Mouse (Mus musculus): ENCODE data around the gene Arhgef39. TPM values are rescaled to one million over a fixed set of nuclear protein-coding genes. Genes with fewer than 3 reads are reported as not detected.
A peak's percentile ranks its signal among the peaks of the same experiment; 100 is the strongest.

Gene Arhgef39
- polyA plus RNA-seq, 1 experiment from 2014 or later, result 46.1 TPM

DNA sequence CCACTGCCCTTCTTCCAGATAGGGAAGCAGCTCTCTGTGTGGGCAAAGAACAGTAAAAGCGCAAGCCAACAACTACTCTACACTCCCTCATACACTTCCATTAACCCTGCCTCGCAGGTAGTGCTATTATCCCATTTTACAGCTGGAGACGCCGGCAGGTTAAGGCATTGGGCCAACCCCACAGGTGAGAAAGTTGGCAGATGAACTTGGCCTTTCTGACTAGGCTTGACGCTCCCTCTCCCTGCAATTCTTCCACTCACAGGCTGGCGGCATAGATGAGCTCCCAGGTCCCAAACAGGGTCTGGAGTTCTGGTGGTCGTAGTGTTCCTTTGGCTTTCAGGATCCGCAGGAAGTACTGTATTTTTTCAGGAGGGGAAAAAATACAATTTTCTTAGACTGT is 512 bp downstream of the Arhgef39 start:
- peak; percentile 10; the same call in 1 of the 2 replicates for ATAC-seq (ENCODE audit: insufficient read depth, low FRiP score)

DNA sequence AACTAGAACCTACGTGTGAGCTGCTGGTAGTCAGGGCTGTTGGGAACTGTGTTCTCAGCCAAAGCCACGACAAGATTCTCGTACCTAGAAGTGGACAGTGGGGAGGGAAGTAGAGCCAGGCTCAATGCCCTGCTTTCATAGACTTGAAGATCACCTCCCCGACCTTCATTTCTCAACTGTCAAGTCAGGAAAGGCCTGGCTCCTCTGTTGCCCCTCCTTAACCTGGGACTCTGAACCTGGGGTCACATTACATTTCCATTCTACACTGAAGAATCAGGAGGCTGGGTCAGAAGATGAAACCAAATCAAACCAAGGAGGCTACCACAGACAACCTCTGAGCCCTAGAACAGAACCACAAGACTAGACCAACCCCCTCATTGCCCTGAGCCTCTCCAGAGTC is 1.5 kb downstream of the Arhgef39 start:
- H3K9ac ChIP-seq (ENCODE audit: low read length), result peak overlapping the region; percentile 78
- 63% methylated on average over 4 of the region's 4 CpGs for WGBS
- peak overlapping the region; percentile 88 for H3K4me2 ChIP-seq (ENCODE audit: low read depth, low read length)
- peaks cover 20% of the 10 kb centered on the region for H3K4me1 ChIP-seq (ENCODE audit: control insufficient read depth, insufficient read depth, low read length)
- H3K27me3 ChIP-seq (ENCODE audit: control insufficient read depth, insufficient read depth, low read length), result no peaks in the 10 kb centered on the region
- no peak overlapping the region for H3K27ac ChIP-seq (ENCODE audit: low read length)
- H3K4me3 ChIP-seq (replicated peaks; ENCODE audit: low read length), result peak overlapping the region; percentile 69
- no peak for ATAC-seq (ENCODE audit: insufficient read depth, low FRiP score)
- H3K36me3 ChIP-seq (ENCODE audit: control insufficient read depth, insufficient read depth, low read length), result 0 out of 2 replicates have a peak, but pooled peaks cover 4% of the 10 kb centered on the region
- H3K9me3 ChIP-seq (replicated peaks; ENCODE audit: control insufficient read depth, low read length), result no peaks in the 10 kb centered on the region

More for the DNA sequence above, 512 bp downstream of the Arhgef39 start:
- H3K4me2 ChIP-seq (ENCODE audit: low read depth, low read length), result peak overlapping the region; percentile 88
- no peaks in the 10 kb centered on the region for H3K9me3 ChIP-seq (replicated peaks; ENCODE audit: control insufficient read depth, low read length)
- H3K27ac ChIP-seq (ENCODE audit: low read length), result peak overlapping the region; percentile 68
- WGBS, result 14% methylated on average over 8 of the region's 8 CpGs
- 0 out of 2 replicates have a peak, but pooled peaks cover 4% of the 10 kb centered on the region for H3K36me3 ChIP-seq (ENCODE audit: control insufficient read depth, insufficient read depth, low read length)
- no peaks in the 10 kb centered on the region for H3K27me3 ChIP-seq (ENCODE audit: control insufficient read depth, insufficient read depth, low read length)
- H3K4me3 ChIP-seq (replicated peaks; ENCODE audit: low read length), result peak overlapping the region; percentile 69
- peaks cover 20% of the 10 kb centered on the region for H3K4me1 ChIP-seq (ENCODE audit: control insufficient read depth, insufficient read depth, low read length)
- H3K9ac ChIP-seq (ENCODE audit: low read length), result peak overlapping the region; percentile 78

DNA sequence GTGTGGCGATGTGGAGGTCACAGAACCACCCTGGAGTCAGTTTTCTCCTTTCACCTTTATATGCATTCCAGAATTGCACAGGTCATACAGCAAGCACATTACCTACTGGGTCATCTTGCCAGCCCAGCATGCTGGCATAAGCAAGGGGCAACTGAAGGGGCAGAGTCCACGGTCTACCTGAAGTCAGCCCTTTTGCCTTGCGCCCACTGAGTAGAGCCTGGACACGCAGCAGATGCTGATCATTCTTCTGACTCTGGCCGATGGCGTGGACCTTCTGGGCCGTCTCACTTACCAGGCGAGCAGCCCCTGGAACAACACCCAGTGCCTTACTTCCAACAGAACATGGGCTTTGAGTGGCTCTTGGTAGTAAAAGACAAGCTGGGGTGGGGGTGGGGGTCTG is 2.1 kb downstream of the Arhgef39 start:
- H3K9me3 ChIP-seq (replicated peaks; ENCODE audit: control insufficient read depth, low read length), result no peaks in the 10 kb centered on the region
- 0 out of 2 replicates have a peak, but pooled peaks cover 4% of the 10 kb centered on the region for H3K36me3 ChIP-seq (ENCODE audit: control insufficient read depth, insufficient read depth, low read length)
- peaks cover 20% of the 10 kb centered on the region for H3K4me1 ChIP-seq (ENCODE audit: control insufficient read depth, insufficient read depth, low read length)
- H3K4me2 ChIP-seq (ENCODE audit: low read depth, low read length), result peak overlapping the region; percentile 88
- H3K27me3 ChIP-seq (ENCODE audit: control insufficient read depth, insufficient read depth, low read length), result no peaks in the 10 kb centered on the region
- WGBS, result 92% methylated on average over 8 of the region's 8 CpGs
- ATAC-seq (ENCODE audit: insufficient read depth, low FRiP score), result no peak
- no peak overlapping the region for H3K4me3 ChIP-seq (replicated peaks; ENCODE audit: low read length)
- no peak overlapping the region for H3K27ac ChIP-seq (ENCODE audit: low read length)
- no peak overlapping the region for H3K9ac ChIP-seq (ENCODE audit: low read length)

- Histone ChIP-seq H3K27me3 (ENCODE audit: control insufficient read depth, insufficient read depth, low read length) (no peaks in the 10 kb centered on the region), H3K27ac (ENCODE audit: low read length) (peak overlapping the region; percentile 64; the same call in 1 of the 2 replicates), H3K4me3 (replicated peaks; ENCODE audit: low read length) (no peak overlapping the region), H3K9me3 (replicated peaks; ENCODE audit: control insufficient read depth, low read length) (no peaks in the 10 kb centered on the region), H3K36me3 (ENCODE audit: control insufficient read depth, insufficient read depth, low read length) (0 out of 2 replicates have a peak, but pooled peaks cover 4% of the 10 kb centered on the region), H3K4me2 (ENCODE audit: low read depth, low read length) (no peak overlapping the region), H3K4me1 (ENCODE audit: control insufficient read depth, insufficient read depth, low read length) (peaks cover 20% of the 10 kb centered on the region), H3K9ac (ENCODE audit: low read length) (no peak overlapping the region)
- ATAC-seq (ENCODE audit: insufficient read depth, low FRiP score), result no peak
- WGBS, result 68% methylated on average over 6 of the region's 6 CpGs
Measured at GRCm38 (mm10) chr4:43496587-43496986, 2.9 kb downstream of the Arhgef39 start.

- 1% methylated on average over 9 of the region's 9 CpGs for WGBS
Measured at GRCm38 (mm10) chr4:43493846-43494240, 5.7 kb downstream of the Arhgef39 start.

DNA sequence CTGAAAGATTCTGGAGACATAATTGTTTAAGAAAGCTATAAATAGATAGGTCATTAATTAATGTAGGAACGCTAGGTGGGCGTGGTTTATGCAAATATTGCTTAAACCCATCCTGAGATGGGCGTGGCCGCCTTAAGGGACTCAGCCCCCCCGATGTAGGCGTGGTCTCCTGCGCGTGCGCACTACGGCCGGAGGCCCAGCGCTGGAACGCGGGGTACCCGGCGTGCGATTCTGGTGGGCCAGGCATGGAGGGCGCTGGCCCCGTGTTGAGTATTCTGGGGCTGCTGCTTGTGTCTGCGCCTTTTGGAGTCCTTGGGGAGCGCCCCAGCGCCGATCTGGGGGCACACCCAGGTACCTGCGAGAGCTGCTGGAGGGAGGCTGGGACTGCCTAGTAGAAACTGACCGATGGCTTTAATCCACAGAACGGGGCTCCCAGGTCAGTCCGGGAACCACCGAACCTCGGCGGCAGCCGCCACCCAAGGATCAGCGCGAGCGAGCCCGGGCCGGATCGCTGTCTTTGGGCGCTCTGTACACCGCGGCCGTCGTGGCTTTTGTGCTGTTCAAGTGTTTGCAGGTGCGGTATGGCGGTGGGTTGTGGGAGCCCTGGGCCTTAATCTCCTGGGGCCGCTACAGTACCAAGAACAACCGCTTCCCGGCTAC is 6.2 kb downstream of the Arhgef39 start:
- H3K4me3 ChIP-seq (replicated peaks; ENCODE audit: low read length), result peak overlapping the region; percentile 57
- H3K4me2 ChIP-seq (ENCODE audit: low read depth, low read length), result peak overlapping the region; percentile 64
- H3K27me3 ChIP-seq (ENCODE audit: control insufficient read depth, insufficient read depth, low read length), result no peaks in the 10 kb centered on the region
- peak overlapping the region; percentile 77 for H3K9ac ChIP-seq (ENCODE audit: low read length)
- H3K27ac ChIP-seq (ENCODE audit: low read length), result peak overlapping the region; percentile 89
- peak; percentile 89 for ATAC-seq (ENCODE audit: insufficient read depth, low FRiP score)
- under 1% methylated on average over 47 of the region's 47 CpGs for WGBS
- H3K36me3 ChIP-seq (ENCODE audit: control insufficient read depth, insufficient read depth, low read length), result 0 out of 2 replicates have a peak, but pooled peaks cover 4% of the 10 kb centered on the region
- H3K9me3 ChIP-seq (replicated peaks; ENCODE audit: control insufficient read depth, low read length), result no peaks in the 10 kb centered on the region
- peaks cover 14% of the 10 kb centered on the region for H3K4me1 ChIP-seq (ENCODE audit: control insufficient read depth, insufficient read depth, low read length)

More at GRCm38 (mm10) chr4:43493846-43494240, 5.7 kb downstream of the Arhgef39 start:
- 0 out of 2 replicates have a peak, but pooled peaks cover 4% of the 10 kb centered on the region for H3K36me3 ChIP-seq (ENCODE audit: control insufficient read depth, insufficient read depth, low read length)
- H3K27me3 ChIP-seq (ENCODE audit: control insufficient read depth, insufficient read depth, low read length), result no peaks in the 10 kb centered on the region
- peak overlapping the region; percentile 57 for H3K4me3 ChIP-seq (replicated peaks; ENCODE audit: low read length)
- peak overlapping the region; percentile 89 for H3K27ac ChIP-seq (ENCODE audit: low read length)
- H3K4me1 ChIP-seq (ENCODE audit: control insufficient read depth, insufficient read depth, low read length), result peaks cover 14% of the 10 kb centered on the region
- no peak for ATAC-seq (ENCODE audit: insufficient read depth, low FRiP score)
- H3K4me2 ChIP-seq (ENCODE audit: low read depth, low read length), result peak overlapping the region; percentile 64
- no peaks in the 10 kb centered on the region for H3K9me3 ChIP-seq (replicated peaks; ENCODE audit: control insufficient read depth, low read length)
- peak overlapping the region; percentile 77 for H3K9ac ChIP-seq (ENCODE audit: low read length)

DNA sequence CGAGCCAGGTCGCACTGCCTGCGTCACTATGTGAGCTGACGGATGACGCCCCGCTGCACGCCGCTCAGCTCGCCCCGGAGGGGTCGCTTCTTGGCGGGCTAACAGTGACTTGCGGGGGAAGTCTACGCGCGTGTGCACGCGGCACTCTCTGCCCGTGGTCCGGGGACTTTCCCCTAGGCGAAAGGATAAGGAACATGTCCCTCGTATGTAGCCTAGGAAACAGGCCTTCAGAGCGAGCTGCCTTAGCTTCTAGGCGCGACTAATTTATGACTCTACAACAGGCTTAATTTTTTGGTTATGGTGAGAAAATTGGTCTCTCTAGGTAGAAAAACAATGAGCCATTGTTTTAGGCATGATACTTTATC is 6.7 kb downstream of the Arhgef39 start, which contains the start of gene Ccdc107:
Gene Ccdc107 (plus strand): TSS at position 80 of the 365 bp plus-strand sequence.
- H3K4me2 ChIP-seq (ENCODE audit: low read depth, low read length), result peak within 1 kb of the TSS; percentile 64
- peak; percentile 97 for ATAC-seq (ENCODE audit: insufficient read depth, low FRiP score)
- no peaks in the 10 kb centered on the region for H3K27me3 ChIP-seq (ENCODE audit: control insufficient read depth, insufficient read depth, low read length)
- H3K27ac ChIP-seq (ENCODE audit: low read length), result peak within 1 kb of the TSS; percentile 89
- H3K4me3 ChIP-seq (replicated peaks; ENCODE audit: low read length), result peak within 1 kb of the TSS; percentile 57
- peaks cover 9% of the 10 kb centered on the region for H3K4me1 ChIP-seq (ENCODE audit: control insufficient read depth, insufficient read depth, low read length)
- under 1% methylated on average over 25 of the region's 25 CpGs for WGBS
- H3K9ac ChIP-seq (ENCODE audit: low read length), result peak within 1 kb of the TSS; percentile 77
- H3K36me3 ChIP-seq (ENCODE audit: control insufficient read depth, insufficient read depth, low read length), result 0 out of 2 replicates have a peak, but pooled peaks cover 4% of the 10 kb centered on the region
- H3K9me3 ChIP-seq (replicated peaks; ENCODE audit: control insufficient read depth, low read length), result no peaks in the 10 kb centered on the region

DNA sequence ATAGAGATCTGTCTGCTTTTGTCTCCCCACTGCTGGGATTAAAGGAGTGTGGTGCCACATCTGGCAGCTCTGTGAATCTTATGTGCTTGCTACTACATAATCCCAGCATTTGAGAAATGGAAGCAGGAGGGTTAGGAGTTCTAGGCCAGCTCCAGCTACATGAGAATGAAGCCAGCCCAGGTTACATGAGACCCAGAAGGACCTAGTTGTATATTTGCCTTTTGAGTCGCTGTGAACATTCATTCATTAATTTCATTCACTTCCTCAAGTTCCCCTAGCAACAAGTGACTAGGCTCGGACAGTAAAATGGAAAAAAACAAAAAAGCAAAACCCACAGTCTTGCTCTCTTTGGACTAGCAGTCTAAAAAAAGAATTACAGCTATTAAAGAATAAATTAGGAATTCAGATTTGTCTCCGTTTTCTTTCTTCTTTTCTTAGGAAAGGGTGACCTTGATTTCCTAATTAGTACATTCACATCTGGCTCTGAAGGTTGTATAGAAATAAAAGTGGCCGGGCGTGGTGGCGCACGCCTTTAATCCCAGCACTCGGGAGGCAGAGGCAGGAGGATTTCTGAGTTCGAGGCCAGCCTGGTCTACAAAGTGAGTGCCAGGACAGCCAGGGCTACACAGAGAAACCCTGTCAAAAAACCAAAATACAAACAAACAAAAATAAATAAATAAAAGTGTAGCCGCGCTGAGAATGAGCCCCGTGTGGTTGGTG is 7.2 kb downstream of the Arhgef39 start:
- ATAC-seq (ENCODE audit: insufficient read depth, low FRiP score), result no peak
- H3K4me1 ChIP-seq (ENCODE audit: control insufficient read depth, insufficient read depth, low read length), result peaks cover 3% of the 10 kb centered on the region; the same call in 1 of the 2 replicates
- H3K36me3 ChIP-seq (ENCODE audit: control insufficient read depth, insufficient read depth, low read length), result 0 out of 2 replicates have a peak, but pooled peaks cover 4% of the 10 kb centered on the region
- 38% methylated on average over 12 of the region's 12 CpGs for WGBS
- peak overlapping the region; percentile 36; the same call in 1 of the 2 replicates for H3K27ac ChIP-seq (ENCODE audit: low read length)
- H3K4me2 ChIP-seq (ENCODE audit: low read depth, low read length), result peak overlapping the region; percentile 37
- no peaks in the 10 kb centered on the region for H3K9me3 ChIP-seq (replicated peaks; ENCODE audit: control insufficient read depth, low read length)
- H3K4me3 ChIP-seq (replicated peaks; ENCODE audit: low read length), result peak overlapping the region; percentile 26
- H3K9ac ChIP-seq (ENCODE audit: low read length), result no peak overlapping the region
- H3K27me3 ChIP-seq (ENCODE audit: control insufficient read depth, insufficient read depth, low read length), result no peaks in the 10 kb centered on the region

DNA sequence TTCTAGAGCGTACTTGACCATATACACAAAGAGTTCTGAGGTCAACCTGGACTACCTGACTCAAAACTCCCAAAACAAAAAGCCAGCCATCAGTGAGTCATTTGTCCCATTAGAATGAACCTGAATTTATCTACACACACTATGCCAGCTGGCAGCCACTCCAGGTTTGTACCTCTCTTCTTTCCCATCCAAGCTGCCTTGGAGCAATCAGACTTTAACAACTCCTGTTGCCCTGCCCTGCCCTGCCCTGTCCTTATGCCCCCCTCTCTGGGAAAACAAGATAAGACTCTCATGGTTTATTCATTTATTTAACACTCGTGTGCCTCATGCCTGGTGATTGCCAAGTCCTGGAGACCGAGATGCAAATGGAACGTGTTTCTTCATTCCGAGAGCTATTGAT is 8.7 kb downstream of the Arhgef39 start:
- Histone ChIP-seq H3K9ac (ENCODE audit: low read length) (no peak overlapping the region), H3K4me1 (ENCODE audit: control insufficient read depth, insufficient read depth, low read length) (peaks cover 3% of the 10 kb centered on the region; the same call in 1 of the 2 replicates), H3K27ac (ENCODE audit: low read length) (no peak overlapping the region), H3K4me2 (ENCODE audit: low read depth, low read length) (no peak overlapping the region), H3K27me3 (ENCODE audit: control insufficient read depth, insufficient read depth, low read length) (no peaks in the 10 kb centered on the region), H3K36me3 (ENCODE audit: control insufficient read depth, insufficient read depth, low read length) (0 out of 2 replicates have a peak, but pooled peaks cover under 1% of the 10 kb centered on the region), H3K4me3 (replicated peaks; ENCODE audit: low read length) (no peak overlapping the region), H3K9me3 (replicated peaks; ENCODE audit: control insufficient read depth, low read length) (no peaks in the 10 kb centered on the region)
- no peak for ATAC-seq (ENCODE audit: insufficient read depth, low FRiP score)
- WGBS, result 81% methylated on average over 5 of the region's 5 CpGs

Data from stomach, embryonic 16.5 days (tissue).